Mouse (Mus musculus): ENCODE data around the gene Pitpnm1. TPM values are rescaled to one million over a fixed set of nuclear protein-coding genes. Genes with fewer than 3 reads are reported as not detected.

Gene Pitpnm1
- 108 and 127 TPM in 2 replicates for total RNA-seq (2014; rRNA removed)
- 68.8 and 82.9 TPM in 2 replicates for polyA plus RNA-seq (2015; fragmentation: Nextera tagmentation; extraction: Ambion mirVana)

- ATAC-seq (no peak), DNase-seq (no peak)
- Histone ChIP-seq H3K4me3 (ENCODE audit: low read depth, low read length) (peak within 1 kb of the TSS; percentile 63), H3K4me2 (ENCODE audit: low read depth) (peak within 1 kb of the TSS; percentile 76), H3K9me3 (ENCODE audit: low read length) (no peaks in the 10 kb centered on the region), H3K36me3 (ENCODE audit: insufficient read depth) (peaks cover 12% of the 10 kb centered on the region), H3K9ac (peak within 1 kb of the TSS; percentile 84), H3K27me3 (ENCODE audit: insufficient read depth, low read length) (no peaks in the 10 kb centered on the region), H3K27ac (ENCODE audit: low read depth, low read length) (peak within 1 kb of the TSS; percentile 71; the same call in 1 of the 2 replicates), H3K4me1 (ENCODE audit: insufficient read depth) (0 out of 2 replicates have a peak, but pooled peaks cover 11% of the 10 kb centered on the region)
- TF ChIP-seq CTCF (IDR thresholded peaks at IDR 0.05; ENCODE audit: low read depth) = no peak
- 3% methylated on average over 53 of the region's 53 CpGs for WGBS
Observed at GRCm38 (mm10) chr19:4099837-4100717, at the start of gene Pitpnm1. Gene Pitpnm1, plus strand, starts transcription at chr19:4099998.

- H3K27ac ChIP-seq (ENCODE audit: low read depth, low read length) = no peak overlapping the region
- H3K27me3 ChIP-seq (ENCODE audit: insufficient read depth, low read length) = no peaks in the 10 kb centered on the region
- TF ChIP-seq CTCF (IDR thresholded peaks at IDR 0.05; ENCODE audit: low read depth) = no peak; the same call in 1 of the 2 replicates
- 96% methylated on average over 5 of the region's 5 CpGs for WGBS
- no peak for ATAC-seq
- H3K36me3 ChIP-seq (ENCODE audit: insufficient read depth) = no peaks in the 10 kb centered on the region
- no peaks in the 10 kb centered on the region for H3K9me3 ChIP-seq (ENCODE audit: low read length)
- H3K4me3 ChIP-seq (ENCODE audit: low read depth, low read length) = no peak overlapping the region
- DNase-seq = no peak
- no peaks in the 10 kb centered on the region for H3K4me1 ChIP-seq (ENCODE audit: insufficient read depth)
- H3K9ac ChIP-seq = no peak overlapping the region
- no peak overlapping the region for H3K4me2 ChIP-seq (ENCODE audit: low read depth)
Observed at GRCm38 (mm10) chr19:4051016-4051415, 48.8 kb upstream of the Pitpnm1 start.

- no peaks in the 10 kb centered on the region for H3K9me3 ChIP-seq (ENCODE audit: low read length)
- H3K4me3 ChIP-seq (ENCODE audit: low read depth, low read length) = no peak overlapping the region
- 53% methylated on average over 10 of the region's 10 CpGs for WGBS
- DNase-seq (peak; percentile 31), ATAC-seq (no peak)
- H3K27ac ChIP-seq (ENCODE audit: low read depth, low read length) = no peak overlapping the region
- H3K9ac ChIP-seq = no peak overlapping the region
- TF ChIP-seq CTCF (IDR thresholded peaks at IDR 0.05; ENCODE audit: low read depth) = peak; percentile 72
- no peaks in the 10 kb centered on the region for H3K36me3 ChIP-seq (ENCODE audit: insufficient read depth)
- no peaks in the 10 kb centered on the region for H3K27me3 ChIP-seq (ENCODE audit: insufficient read depth, low read length)
- no peak overlapping the region for H3K4me2 ChIP-seq (ENCODE audit: low read depth)
- H3K4me1 ChIP-seq (ENCODE audit: insufficient read depth) = no peaks in the 10 kb centered on the region
Observed at GRCm38 (mm10) chr19:4051741-4052515, 47.9 kb upstream of the Pitpnm1 start.

GRCm38 (mm10) chr19:4052516-4053030 lies 47.2 kb upstream of the Pitpnm1 start:
- WGBS = 85% methylated on average over 5 of the region's 5 CpGs
- Histone ChIP-seq H3K4me2 (ENCODE audit: low read depth) (no peak overlapping the region), H3K36me3 (ENCODE audit: insufficient read depth) (no peaks in the 10 kb centered on the region), H3K9ac (no peak overlapping the region), H3K27me3 (ENCODE audit: insufficient read depth, low read length) (no peaks in the 10 kb centered on the region), H3K9me3 (ENCODE audit: low read length) (no peaks in the 10 kb centered on the region), H3K27ac (ENCODE audit: low read depth, low read length) (no peak overlapping the region), H3K4me3 (ENCODE audit: low read depth, low read length) (no peak overlapping the region), H3K4me1 (ENCODE audit: insufficient read depth) (no peaks in the 10 kb centered on the region)
- DNase-seq (no peak), ATAC-seq (no peak)
- TF ChIP-seq CTCF (IDR thresholded peaks at IDR 0.05; ENCODE audit: low read depth) = no peak

- WGBS = 86% methylated on average over 5 of the region's 5 CpGs
- H3K27me3 ChIP-seq (ENCODE audit: insufficient read depth, low read length) = no peaks in the 10 kb centered on the region
- H3K36me3 ChIP-seq (ENCODE audit: insufficient read depth) = no peaks in the 10 kb centered on the region
- no peak overlapping the region for H3K27ac ChIP-seq (ENCODE audit: low read depth, low read length)
- DNase-seq (no peak), ATAC-seq (no peak)
- H3K9ac ChIP-seq = no peak overlapping the region
- no peak overlapping the region for H3K4me3 ChIP-seq (ENCODE audit: low read depth, low read length)
- no peak overlapping the region for H3K4me2 ChIP-seq (ENCODE audit: low read depth)
- TF ChIP-seq CTCF (IDR thresholded peaks at IDR 0.05; ENCODE audit: low read depth) = no peak
- no peaks in the 10 kb centered on the region for H3K4me1 ChIP-seq (ENCODE audit: insufficient read depth)
- no peaks in the 10 kb centered on the region for H3K9me3 ChIP-seq (ENCODE audit: low read length)
Observed at GRCm38 (mm10) chr19:4054613-4055012, 45.2 kb upstream of the Pitpnm1 start.

GRCm38 (mm10) chr19:4055216-4055946 lies 44.4 kb upstream of the Pitpnm1 start:
- Histone ChIP-seq H3K9me3 (ENCODE audit: low read length) (no peaks in the 10 kb centered on the region), H3K9ac (no peak overlapping the region), H3K4me2 (ENCODE audit: low read depth) (no peak overlapping the region), H3K27ac (ENCODE audit: low read depth, low read length) (no peak overlapping the region), H3K36me3 (ENCODE audit: insufficient read depth) (no peaks in the 10 kb centered on the region), H3K4me1 (ENCODE audit: insufficient read depth) (no peaks in the 10 kb centered on the region), H3K4me3 (ENCODE audit: low read depth, low read length) (no peak overlapping the region), H3K27me3 (ENCODE audit: insufficient read depth, low read length) (no peaks in the 10 kb centered on the region)
- DNase-seq = no peak
- no peak for TF ChIP-seq CTCF (IDR thresholded peaks at IDR 0.05; ENCODE audit: low read depth)
- 69% methylated on average over 8 of the region's 8 CpGs for WGBS
- no peak for ATAC-seq
